Mouse (Mus musculus) small intestine, adult 2 months (tissue): Measurements from ENCODE around the gene Susd4. TPM values are rescaled to one million over a fixed set of nuclear protein-coding genes. Genes with fewer than 3 reads are reported as not detected.

Experiments used
- H3K27ac ChIP-seq: fragments of 200-500 bp; 2 replicates; pipeline ENCODE4 v1.5.1; 2012; ENCODE audit warnings: low read depth, low read length, control low read depth, inconsistent platforms; ENCODE audit not compliant: insufficient read depth
- H3K27me3 ChIP-seq: fragments of 200-500 bp; 2 replicates; pipeline ENCODE4 v1.6.1; 2012; ENCODE audit warnings: mild to moderate bottlenecking, moderate library complexity, low read length, inconsistent platforms; ENCODE audit not compliant: control insufficient read depth, insufficient read depth
- H3K36me3 ChIP-seq: fragments of 200-500 bp; 2 replicates; pipeline ENCODE4 v1.6.1; 2012; ENCODE audit warnings: mild to moderate bottlenecking, low read length, control low read depth, inconsistent platforms; ENCODE audit not compliant: control insufficient read depth, insufficient read depth
- H3K4me1 ChIP-seq: fragments of 200-500 bp; 2 replicates; pipeline ENCODE4 v1.6.1; 2012; ENCODE audit warnings: low read length, inconsistent platforms, mixed read lengths; ENCODE audit not compliant: control insufficient read depth, insufficient read depth, insufficient read length
- H3K4me3 ChIP-seq: fragments of 200-500 bp; 2 replicates; pipeline ENCODE4 v1.5.1; 2012; ENCODE audit warnings: low read depth, mild to moderate bottlenecking, control low read depth, inconsistent platforms, low read length, moderate library complexity
- CTCF ChIP-seq: fragments of 200-500 bp; IDR thresholded peaks from 2 replicates; pipeline ENCODE4 v1.5.1; 2012; ENCODE audit warnings: low read depth, mild to moderate bottlenecking, control low read depth, inconsistent platforms, low read length, moderate library complexity, mixed read lengths; ENCODE audit not compliant: insufficient replicate concordance, insufficient read length; ENCODE audit errors: extremely low read depth
- POLR2A ChIP-seq: fragments of 200-500 bp; IDR thresholded peaks from 2 replicates; pipeline ENCODE4 v1.6.1; 2012; ENCODE audit warnings: low read depth, mild to moderate bottlenecking, control low read depth, inconsistent platforms, low read length, moderate library complexity
- WGBS: fragments of 180-500 bp; shearing (Covaris S2); methylation state at CpG from one replicate; pipeline ENCODE4 v1.1.7; 2018; 5-methylcytosine and 5-hydroxymethylcytosine counted together
- polyA plus RNA-seq: library from polyadenylated mRNA; depleted of rRNA; stranded (reverse); fragments of >200 nt; gene quantifications from 2 replicates; pipeline ENCODE4 v1.2.3, GENCODE M21; 2012

The Susd4 gene
- polyA plus RNA-seq, 1 experiment: 0.55 TPM

DNA sequence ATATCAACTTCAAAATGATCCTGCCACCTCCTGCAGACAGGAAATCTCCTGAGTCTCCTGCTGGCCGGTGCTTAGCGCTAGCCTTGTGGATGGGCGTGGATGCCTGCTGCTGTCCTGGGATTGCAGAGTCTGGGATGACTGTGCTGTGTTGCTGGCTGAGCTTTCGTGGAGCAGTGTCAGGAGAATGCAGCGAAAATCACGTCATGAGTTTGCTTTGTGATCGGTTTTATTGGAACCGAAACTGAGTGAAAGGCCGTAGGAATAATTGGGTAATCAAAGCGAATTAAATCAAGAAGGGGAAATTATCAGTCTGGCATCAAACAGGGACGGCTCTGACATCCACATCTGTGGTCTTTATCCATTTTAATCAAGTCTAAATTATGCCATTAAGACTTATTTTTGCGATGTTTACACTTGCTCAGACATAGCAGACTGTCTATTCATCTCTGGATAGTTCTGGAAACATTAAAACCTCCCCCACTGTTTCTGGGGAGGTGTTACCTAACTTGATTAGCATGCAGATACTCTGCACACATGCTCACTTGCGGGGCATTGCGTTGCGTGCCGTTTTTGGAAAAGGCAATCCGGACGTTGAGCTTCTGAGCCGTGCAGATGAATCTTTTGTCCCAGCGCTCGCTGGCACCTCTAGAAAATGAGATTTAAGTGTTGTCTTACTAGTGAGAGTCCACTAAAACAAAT lies 60.2 kb downstream of the Susd4 start:
- Histone ChIP-seq H3K27ac (no peak overlapping the region), H3K4me3 (no peak overlapping the region), H3K36me3 (no peaks in the 10 kb centered on the region), H3K27me3 (no peaks in the 10 kb centered on the region), H3K4me1 (no peaks in the 10 kb centered on the region)
- TF ChIP-seq POLR2A: no peak
- TF ChIP-seq CTCF: no peak
- 73% methylated on average over 21 of the region's 21 CpGs for whole genome bisulfite sequencing

DNA sequence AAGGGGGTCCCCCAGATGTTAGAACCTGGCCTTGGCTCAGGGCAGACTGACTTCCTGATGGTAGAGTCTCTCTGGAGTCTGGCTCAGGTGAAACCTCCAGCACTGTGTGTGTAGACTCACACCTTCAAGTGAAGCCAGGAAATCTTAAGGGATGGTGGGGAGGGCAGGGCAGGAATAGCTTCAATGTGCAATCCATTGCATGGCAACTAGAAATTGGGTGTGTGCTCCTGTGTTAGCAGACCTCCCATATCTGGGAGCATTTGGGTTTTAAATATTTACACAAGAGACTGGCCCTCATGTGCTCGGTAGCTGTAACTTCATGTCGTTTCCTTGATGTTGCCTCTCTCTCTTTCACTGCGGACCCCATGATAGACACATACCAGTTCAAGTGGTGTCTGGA lies 62.9 kb downstream of the Susd4 start:
- Histone ChIP-seq H3K4me3 (no peak overlapping the region), H3K27ac (no peak overlapping the region), H3K36me3 (no peaks in the 10 kb centered on the region), H3K27me3 (no peaks in the 10 kb centered on the region), H3K4me1 (no peaks in the 10 kb centered on the region)
- 25% methylated on average over 3 of the region's 3 CpGs for WGBS
- TF ChIP-seq CTCF (no peak), POLR2A (no peak)

DNA sequence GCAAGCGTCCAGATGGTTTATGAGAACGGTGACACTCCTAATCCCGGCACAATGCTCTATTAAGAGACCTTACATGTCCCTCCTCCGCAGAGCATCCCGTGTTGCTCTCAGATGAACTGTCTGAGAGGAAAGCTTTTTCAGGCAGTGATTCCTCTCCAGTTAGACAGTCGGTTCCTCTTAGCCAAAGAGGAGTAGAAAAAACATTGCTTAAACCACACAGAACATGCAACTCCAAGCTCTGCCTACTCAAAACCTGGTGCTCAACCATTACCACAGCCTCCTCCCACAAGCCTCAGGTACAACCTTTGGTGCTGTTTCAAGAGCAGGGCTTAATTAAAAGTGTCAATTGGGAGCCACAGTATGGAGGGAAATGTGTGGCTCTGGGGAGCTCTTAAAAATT lies 74.4 kb downstream of the Susd4 start:
- Histone ChIP-seq H3K4me1 (no peaks in the 10 kb centered on the region), H3K27me3 (no peaks in the 10 kb centered on the region), H3K36me3 (no peaks in the 10 kb centered on the region), H3K27ac (no peak overlapping the region), H3K4me3 (no peak overlapping the region)
- TF ChIP-seq POLR2A (no peak), CTCF (no peak)
- WGBS: 83% methylated on average over 6 of the region's 6 CpGs

DNA sequence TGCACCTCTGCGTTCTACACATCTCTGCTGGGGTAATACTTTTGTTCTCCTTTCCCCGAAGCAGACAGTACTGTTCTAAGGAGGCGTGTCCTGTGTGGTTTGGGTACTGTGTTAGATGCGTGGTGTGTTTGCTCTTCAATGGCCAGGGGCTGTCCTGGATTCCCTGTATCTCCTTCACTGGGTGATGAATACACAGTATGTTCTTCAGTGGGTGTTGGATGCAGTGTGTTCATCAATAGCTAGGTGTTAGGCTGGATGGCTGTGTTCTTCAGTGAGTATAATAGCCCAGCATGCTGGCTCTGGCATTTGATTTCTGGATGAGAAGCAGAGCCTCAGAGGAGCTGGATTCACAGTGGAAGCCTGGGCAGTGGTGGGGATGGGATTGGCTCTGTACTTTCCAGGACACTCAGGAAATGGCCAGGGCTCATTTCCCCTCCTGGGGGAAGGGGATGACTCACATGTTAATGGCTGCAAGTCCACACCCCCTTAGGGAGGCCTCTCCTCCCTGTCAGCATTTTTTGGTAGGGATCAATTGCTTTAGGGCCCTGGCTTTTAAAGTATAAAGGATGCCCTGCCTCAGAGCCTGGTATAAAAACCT lies 75.8 kb downstream of the Susd4 start:
- 67% methylated on average over 4 of the region's 4 CpGs for WGBS
- no peaks in the 10 kb centered on the region for H3K36me3 ChIP-seq
- H3K4me3 ChIP-seq: no peak overlapping the region
- H3K27me3 ChIP-seq: no peaks in the 10 kb centered on the region
- TF ChIP-seq CTCF: no peak
- no peak for TF ChIP-seq POLR2A
- H3K4me1 ChIP-seq: no peaks in the 10 kb centered on the region
- H3K27ac ChIP-seq: no peak overlapping the region

DNA sequence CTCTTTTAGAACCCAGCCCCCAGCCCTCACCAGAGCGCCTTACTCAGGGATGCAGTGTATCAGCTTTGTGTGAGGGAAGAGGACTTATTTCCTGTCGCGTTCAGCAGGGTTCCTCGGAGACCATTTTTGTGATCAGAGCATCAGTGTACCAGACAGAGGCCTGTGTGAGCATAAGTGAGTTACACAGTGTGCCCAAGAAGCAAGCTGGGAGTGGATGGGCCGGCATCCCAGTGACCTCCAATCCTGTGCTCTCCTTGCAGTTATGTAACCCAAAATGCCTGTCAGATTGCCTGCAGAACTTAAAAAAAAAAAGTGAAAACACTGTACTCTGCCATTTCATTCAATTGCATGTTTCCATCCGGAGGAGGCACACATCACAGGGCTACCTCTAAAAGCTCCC lies 76.4 kb downstream of the Susd4 start:
- no peaks in the 10 kb centered on the region for H3K36me3 ChIP-seq
- H3K4me1 ChIP-seq: no peaks in the 10 kb centered on the region
- no peaks in the 10 kb centered on the region for H3K27me3 ChIP-seq
- 68% methylated on average over 6 of the region's 6 CpGs for WGBS
- H3K4me3 ChIP-seq: no peak overlapping the region
- no peak for TF ChIP-seq POLR2A
- no peak overlapping the region for H3K27ac ChIP-seq

DNA sequence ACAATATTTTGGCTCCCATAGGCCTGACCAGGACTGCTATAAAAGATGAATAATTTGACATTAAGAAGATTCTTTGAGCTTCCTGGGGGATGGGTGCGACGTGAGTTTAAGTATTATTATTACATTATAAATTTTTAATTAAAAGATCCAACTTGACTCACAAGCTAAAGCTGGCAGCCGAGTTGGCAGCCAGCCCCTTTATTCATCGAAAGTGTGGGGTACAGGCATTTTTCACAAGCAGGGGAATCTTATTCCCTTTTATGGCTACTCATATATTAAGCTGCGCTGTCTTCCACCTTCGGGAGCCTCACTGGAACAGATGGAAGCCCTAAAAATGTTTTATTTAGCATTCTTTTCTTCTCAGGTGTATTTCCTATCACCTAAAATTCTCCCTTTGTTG lies 76.9 kb downstream of the Susd4 start:
- WGBS: 83% methylated on average over 6 of the region's 6 CpGs
- H3K36me3 ChIP-seq: no peaks in the 10 kb centered on the region
- TF ChIP-seq CTCF (no peak), POLR2A (no peak)
- no peaks in the 10 kb centered on the region for H3K4me1 ChIP-seq
- H3K4me3 ChIP-seq: no peak overlapping the region
- no peak overlapping the region for H3K27ac ChIP-seq
- no peaks in the 10 kb centered on the region for H3K27me3 ChIP-seq

DNA sequence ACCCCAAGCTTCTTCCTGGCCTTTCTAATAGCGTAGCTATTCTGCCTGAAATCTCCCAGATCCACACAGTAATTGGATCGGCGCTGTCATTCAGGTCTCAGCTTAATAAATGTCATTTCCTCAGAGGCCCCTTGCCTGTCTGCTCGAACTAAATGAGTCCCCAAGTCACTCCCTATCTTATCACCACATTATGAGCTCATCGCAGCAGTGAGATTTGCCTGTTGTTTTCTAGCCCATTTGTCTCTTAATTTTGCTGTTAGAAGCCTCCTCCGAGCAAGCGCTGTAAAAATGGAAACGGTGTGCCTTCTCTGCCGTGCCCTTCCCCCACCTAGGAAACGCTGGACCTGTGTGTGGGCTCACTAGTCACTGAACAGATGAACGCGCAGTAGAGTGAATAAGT lies 85.9 kb downstream of the Susd4 start:
- H3K27me3 ChIP-seq: no peaks in the 10 kb centered on the region
- WGBS: 60% methylated on average over 12 of the region's 12 CpGs
- no peak for TF ChIP-seq CTCF
- TF ChIP-seq POLR2A: no peak
- H3K36me3 ChIP-seq: no peaks in the 10 kb centered on the region
- H3K4me1 ChIP-seq: no peaks in the 10 kb centered on the region
- no peak overlapping the region for H3K4me3 ChIP-seq
- H3K27ac ChIP-seq: no peak overlapping the region
